Mouse (Mus musculus): ENCODE results near the gene Mob3a.

Mob3a gene

GRCm38 (mm10) chr10:80701721-80702535, at the start of gene Mob3a, which contains the start of gene Izumo4:
Gene Mob3a (minus strand): TSS chr10:80701977.
Gene Izumo4 (plus strand): TSS chr10:80702184.
- peak; percentile 98 for DNase-seq

DNA sequence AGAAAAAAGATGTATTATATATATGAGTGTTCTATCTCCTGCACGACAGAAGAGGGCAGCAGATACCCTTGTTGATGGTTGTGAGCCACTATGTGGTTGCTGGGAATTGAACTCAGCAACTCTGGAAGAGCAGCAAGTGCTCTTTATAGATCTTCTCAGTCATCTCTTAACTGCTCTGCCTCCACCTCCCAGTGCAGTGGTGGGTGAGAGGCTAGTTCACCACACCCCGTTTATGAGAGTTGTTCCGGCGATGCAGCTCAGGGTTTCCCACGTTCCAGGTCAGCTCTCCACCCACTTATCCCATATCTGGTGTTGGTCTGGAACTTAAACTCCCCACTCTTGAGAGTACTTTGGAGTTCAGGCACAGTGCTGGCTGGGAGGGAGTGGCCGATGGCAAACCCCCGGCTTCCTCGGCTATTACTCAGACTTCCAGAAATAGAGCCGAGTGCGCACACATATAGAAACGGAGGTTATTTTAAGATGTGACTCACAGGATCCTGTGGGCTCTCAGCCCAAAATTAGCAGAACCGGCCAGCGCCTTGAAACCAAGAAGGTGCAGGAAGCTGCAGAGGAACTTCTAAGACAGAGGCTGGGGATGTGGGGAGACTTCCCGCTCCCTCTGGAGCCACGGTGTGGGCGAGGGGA, 49.5 kb upstream of the Mob3a start:
- DNase-seq: no peak

- no peak for DNase-seq
These were observed 46.8 kb upstream of the Mob3a start for GRCm38 (mm10) chr10:80748609-80749008.

DNA sequence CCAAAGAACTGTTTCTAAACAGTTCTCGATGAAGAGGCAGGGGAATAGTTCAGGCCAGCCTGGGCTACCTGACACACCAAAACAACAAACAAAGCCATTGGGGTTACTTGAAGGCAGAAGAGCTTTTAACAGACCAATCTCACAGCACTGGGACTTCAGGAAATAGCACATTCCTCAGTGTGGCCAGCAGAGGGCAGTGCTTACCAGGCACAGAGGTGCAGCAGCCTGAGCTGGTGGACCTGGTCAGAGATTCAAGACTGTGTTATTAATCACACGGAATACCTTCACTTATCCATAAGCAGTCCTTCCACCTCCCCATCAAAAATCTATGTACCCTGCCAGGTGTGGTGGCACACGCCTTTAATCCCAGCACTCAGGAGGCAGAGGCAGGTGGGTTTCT, 45.6 kb upstream of the Mob3a start:
- DNase-seq: peak; percentile 80

DNA sequence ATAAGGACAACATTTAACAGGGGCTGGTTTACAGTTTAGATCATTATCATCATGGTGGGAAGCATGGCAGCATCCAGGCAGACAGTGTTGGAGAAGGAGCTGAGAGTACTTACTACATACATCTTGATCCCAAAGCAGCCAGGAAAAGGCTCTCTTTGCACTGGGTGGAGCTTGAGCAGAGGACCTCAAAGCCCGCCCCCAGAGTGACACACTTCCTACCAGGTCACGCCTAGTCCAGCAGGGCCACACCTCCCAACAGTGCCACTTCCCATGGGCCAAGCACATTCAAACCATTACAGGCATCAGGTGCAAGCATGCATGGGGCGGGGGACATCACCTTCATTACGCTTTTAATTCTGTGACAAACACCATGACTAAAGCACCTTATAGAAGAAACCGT, 42.5 kb upstream of the Mob3a start:
- DNase-seq: no peak

- DNase-seq: peak; percentile 93
These were observed 40.6 kb upstream of the Mob3a start, which contains the start of gene Ap3d1 for GRCm38 (mm10) chr10:80742180-80742978. Gene Ap3d1 (minus strand): TSS chr10:80742264.

GRCm38 (mm10) chr10:80741634-80742179, 39.9 kb upstream of the Mob3a start:
- DNase-seq: peak; percentile 35

DNA sequence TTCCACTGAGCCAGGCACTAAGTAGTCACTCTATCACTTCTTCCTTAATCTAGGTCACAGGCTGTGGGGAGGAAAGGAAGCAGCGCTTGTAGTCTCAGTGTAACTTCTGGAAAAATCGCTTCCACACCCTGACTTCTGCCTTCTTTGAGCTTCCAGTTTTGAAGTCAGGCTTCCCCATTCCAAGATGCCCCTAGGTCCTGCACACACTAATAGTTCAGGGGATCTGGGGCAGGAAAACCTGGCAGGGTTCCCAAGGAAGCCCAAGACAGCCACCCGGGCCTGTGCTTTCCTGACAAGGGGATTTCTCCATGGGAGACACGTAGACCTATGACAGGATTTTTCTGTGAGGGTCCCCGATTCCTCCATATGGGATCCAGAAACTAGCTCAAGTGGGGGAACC, 39.4 kb upstream of the Mob3a start:
- no peak for DNase-seq

GRCm38 (mm10) chr10:80738657-80739056, 36.9 kb upstream of the Mob3a start:
- no peak for DNase-seq

DNA sequence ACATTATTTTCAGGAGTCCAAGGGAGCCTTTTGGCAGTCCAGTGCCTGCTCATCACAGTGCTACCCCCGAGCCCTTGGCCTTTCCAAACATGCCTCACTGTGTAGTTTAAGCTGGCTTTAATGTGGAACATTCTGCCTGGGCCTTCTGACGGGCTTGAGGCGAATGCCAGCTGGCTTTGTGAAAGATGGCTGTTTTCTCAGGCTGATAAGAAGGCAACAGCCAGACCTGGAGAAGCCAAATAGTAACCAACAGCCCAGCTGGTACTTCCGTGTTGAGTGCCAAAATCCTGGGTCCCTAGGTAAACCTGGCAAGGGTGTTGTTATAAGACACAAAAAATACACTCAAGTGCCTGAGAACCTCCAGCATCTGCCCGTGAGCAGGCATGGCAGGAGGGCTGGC, 35.0 kb upstream of the Mob3a start:
- no peak for DNase-seq

GRCm38 (mm10) chr10:80732611-80733101, 30.9 kb upstream of the Mob3a start:
- no peak for DNase-seq

DNA sequence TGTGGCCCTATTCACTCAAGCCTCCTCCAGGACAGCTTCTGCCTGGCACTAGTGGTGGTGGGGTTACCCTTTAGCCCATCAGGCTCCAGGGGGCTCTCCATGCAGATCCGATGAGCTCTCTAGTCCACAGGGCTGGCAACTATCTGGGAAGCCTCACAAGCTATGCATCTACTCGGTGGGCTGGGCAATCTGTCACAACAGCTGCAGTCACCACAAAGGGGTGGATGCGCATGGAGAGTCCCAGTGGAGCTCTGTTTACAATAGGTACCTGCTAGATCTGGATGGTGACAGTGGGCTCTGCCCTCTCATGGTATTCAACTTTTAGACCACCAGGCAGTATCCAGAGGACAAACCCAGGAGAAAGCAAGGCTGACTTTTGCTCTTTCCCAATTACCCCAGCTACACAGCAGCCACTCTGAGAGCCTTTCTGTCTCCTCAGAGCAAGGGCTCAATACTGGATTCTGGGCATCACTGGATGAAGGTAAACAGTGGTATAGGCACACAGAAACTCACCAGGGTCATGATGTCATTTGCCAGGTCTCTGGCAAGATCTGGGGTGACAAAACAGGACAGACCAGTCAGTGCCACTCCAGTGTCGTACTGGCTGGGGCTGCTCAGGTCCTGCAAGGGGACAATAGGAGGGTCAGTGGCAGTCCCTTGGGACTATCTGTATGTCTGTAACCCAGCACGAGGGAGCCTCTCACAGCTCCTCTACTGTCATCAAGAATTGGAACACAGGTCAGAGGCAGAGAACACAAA, 25.8 kb upstream of the Mob3a start:
- no peak for DNase-seq

- DNase-seq: no peak
These were observed 15.5 kb upstream of the Mob3a start for GRCm38 (mm10) chr10:80717281-80717680.

GRCm38 (mm10) chr10:80710834-80711233, 9.1 kb upstream of the Mob3a start:
- DNase-seq: no peak

GRCm38 (mm10) chr10:80705479-80705878, 3.7 kb upstream of the Mob3a start:
- no peak for DNase-seq

- no peak for DNase-seq
These were observed 3.3 kb upstream of the Mob3a start for GRCm38 (mm10) chr10:80705033-80705432.

DNA sequence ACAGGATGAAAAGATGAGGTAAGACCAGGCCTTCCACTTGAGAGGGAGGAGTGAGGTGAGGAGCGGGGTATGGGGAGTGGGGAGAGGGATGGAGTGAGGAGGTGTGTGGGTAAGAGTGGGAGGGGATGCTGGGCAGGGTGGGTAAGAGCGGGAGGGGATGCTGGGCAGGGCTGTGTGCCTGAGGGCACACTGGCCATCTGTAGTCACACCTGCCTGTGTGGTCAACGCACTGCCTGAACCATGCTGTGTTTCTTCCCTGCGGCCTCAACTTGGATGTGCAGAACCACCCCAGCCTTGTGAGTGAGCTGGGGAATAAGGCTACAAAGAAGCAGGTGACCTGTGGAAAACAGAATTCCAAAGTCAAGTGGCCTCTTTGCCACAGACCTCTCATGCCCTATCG, 2.6 kb upstream of the Mob3a start:
- DNase-seq: no peak

DNA sequence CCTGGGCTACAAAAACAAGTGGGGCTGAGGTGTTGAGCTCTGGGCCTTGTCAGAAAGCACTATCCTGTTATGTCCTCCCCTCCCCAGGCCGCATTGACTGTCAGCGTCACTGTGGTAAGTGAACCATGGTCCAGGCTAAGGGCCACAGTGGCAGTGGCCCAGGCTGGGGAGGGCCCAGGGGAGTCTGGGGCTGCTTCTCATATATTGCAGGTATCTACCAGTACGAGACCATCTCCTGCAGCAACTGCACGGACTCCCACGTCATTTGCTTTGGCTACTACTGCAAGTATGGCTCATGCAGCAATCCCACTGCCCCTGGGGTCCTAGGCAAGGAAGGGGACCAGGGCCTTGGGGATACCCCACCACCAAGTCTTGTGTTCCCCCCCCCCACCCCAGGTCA, 1.9 kb upstream of the Mob3a start:
- no peak for DNase-seq

DNA sequence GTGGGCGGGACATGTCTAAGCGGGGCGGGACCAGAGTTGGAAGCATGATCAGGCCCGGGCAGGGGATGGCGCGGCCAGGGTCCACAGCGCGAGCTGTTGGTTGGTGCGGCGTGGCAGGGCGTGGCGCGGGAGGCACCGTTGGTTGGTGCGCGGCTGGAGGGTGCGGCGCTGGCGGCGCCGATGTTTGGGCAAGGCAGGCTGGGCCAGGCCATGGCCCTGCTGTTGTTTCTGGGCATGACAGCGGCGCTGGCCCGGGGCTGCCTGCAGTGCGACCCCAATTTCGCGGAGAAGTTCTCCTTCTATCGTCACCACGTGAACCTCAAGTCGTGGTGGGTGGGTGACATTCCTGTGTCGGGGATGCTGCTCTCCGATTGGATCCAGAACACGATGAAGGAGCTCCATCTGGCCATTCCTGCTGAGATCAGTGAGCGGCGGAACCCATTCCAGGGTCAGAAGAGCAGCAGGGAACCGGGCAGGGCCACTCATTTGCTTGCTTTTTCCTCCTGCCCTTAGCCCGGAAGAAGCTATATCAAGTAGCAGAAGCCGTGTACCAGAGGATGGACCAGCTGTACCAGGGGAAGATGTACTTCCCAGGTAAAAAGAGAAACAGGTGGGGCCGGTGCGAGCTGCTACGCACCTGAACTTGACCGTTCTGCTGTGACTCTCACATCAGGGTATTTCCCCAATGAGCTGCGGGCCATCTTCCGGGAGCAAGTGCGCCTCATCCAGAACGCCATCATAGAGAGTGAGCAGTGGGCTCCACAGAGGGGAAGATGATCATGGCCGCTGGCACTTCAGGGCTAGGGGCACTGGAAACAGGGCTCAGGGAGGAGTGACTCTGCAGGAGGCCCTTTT, 986 bp upstream of the Mob3a start:
- peak; percentile 91 for DNase-seq

DNA sequence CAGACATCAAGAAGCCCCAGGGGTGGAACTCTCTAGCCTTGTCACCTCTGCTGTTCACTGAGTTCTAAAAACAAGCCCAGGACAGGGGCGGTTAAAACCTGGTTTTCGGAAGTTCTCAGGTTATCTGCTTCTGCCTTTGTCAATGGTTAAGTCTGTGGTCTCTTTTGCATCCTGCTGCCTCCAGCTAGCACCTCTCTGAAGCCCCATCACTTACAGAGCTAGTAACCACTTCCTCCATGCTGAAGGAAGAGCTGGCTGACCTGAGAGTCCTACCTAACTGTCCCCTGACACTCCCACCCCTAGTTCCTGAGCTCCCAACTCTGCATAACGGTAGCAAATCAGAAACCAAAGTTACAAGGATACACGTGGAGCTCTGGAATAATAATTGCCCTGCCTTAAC, 1.0 kb downstream of the Mob3a start:
- DNase-seq: no peak

DNA sequence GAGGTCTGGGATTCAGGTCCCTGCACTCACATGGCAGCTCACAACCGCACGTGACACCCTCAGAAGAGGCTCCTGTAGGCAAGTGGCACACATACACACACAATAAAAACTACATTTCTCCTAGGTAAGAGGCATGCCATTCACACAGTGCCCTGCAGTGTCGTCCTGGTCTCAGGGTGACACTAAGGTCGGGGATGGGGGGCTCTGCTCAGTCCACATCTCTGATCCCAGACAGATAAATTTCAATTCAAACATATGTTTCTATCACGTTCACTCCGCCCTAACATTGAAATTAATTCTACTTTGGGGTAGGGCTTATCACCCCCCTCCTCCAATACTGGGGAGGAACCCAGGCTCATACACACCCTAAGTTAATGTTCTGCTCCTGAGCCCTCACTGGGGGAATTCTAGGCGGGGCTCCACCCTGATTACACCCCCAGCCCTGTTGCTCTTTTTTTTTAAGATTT, 1.7 kb downstream of the Mob3a start:
- DNase-seq: no peak
